Mouse (Mus musculus): ENCODE measurements around the gene Rdh8. TPM values are rescaled to one million over a fixed set of nuclear protein-coding genes. Genes with fewer than 3 reads are reported as not detected.
"Not testable (repeated sequence)": the region's sequence is repeated elsewhere in the genome, so short reads cannot be mapped to it uniquely, and the experiment has no call there.

Rdh8 gene
- total and polyA plus RNA-seq, 2 experiments from 2014 or later: not detected

DNA sequence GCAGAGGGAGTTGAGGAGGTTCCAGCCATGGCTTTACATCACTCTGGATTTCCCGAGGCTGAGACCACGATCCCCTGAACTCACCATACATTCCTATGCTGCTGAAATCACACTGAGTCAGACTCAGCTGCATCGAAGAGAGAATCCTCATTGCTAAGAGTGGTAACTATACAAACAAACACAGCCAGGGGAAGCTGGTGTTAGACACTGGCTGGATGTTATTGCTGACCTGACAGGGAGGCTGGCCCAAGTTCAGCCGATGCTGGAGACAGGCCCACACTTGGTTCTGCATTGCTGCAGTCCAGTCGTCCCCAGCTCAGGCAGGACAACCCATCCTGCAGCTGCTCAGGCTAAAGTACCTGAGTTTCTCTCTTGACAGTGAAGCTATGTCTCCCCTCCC, 7.5 kb downstream of the Rdh8 start:
- Histone ChIP-seq H3K9ac (replicated peaks; ENCODE audit: low read depth, low read length) (no peak overlapping the region), H3K27ac (ENCODE audit: low read depth) (no peak overlapping the region), H3K36me3 (replicated peaks; ENCODE audit: control insufficient read depth, insufficient read depth, low read length) (no peaks in the 10 kb centered on the region), H3K4me3 (ENCODE audit: low read depth, low read length) (no peak overlapping the region), H3K4me2 (ENCODE audit: low read depth, low read length) (no peak overlapping the region), H3K9me3 (replicated peaks; ENCODE audit: control insufficient read depth, low read length) (no peaks in the 10 kb centered on the region), H3K4me1 (ENCODE audit: control insufficient read depth, insufficient read depth) (no peaks in the 10 kb centered on the region), H3K27me3 (ENCODE audit: control insufficient read depth, insufficient read depth, low read length) (peaks cover 10% of the 10 kb centered on the region)
- 43% methylated on average over 5 of the region's 5 CpGs for WGBS
- TF ChIP-seq CTCF (IDR thresholded peaks at IDR 0.05; ENCODE audit: low read depth) (no peak), EP300 (IDR thresholded peaks at IDR 0.05; ENCODE audit: low read depth) (no peak)
- DNase-seq (ENCODE audit: low spot score) (no peak), ATAC-seq (ENCODE audit: insufficient read depth, low read depth) (no peak)

DNA sequence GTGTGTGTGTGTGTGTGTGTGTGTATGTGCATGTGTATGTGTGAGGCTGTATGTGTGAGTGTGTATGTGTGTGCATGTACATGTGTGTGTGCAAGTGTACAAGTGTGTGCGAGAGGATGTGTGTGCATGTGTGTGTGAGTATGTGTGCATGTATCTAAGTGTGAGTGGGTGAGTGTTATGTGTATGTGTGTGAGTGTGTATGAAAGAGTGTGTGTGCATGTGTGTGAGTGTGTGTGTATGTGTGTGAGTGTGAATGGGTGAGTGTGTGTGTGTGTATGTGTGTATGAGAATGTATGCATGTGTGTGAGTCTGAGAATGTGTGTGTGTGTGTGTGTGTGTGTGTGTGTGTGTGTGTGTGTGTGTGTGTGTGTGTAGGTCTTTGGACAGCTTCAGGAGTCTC, 9.8 kb downstream of the Rdh8 start:
- 100% methylated on average over 1 of the region's 1 CpGs for WGBS
- H3K4me2 ChIP-seq (ENCODE audit: low read depth, low read length): no peak overlapping the region
- DNase-seq (ENCODE audit: low spot score) (no peak), ATAC-seq (ENCODE audit: insufficient read depth, low read depth) (no peak)
- TF ChIP-seq EP300 (IDR thresholded peaks at IDR 0.05; ENCODE audit: low read depth): no peak
- no peak for TF ChIP-seq CTCF (IDR thresholded peaks at IDR 0.05; ENCODE audit: low read depth)
- no peak overlapping the region for H3K4me3 ChIP-seq (ENCODE audit: low read depth, low read length)
- no peaks in the 10 kb centered on the region for H3K36me3 ChIP-seq (replicated peaks; ENCODE audit: control insufficient read depth, insufficient read depth, low read length)
- no peaks in the 10 kb centered on the region for H3K9me3 ChIP-seq (replicated peaks; ENCODE audit: control insufficient read depth, low read length)
- H3K4me1 ChIP-seq (ENCODE audit: control insufficient read depth, insufficient read depth): no peaks in the 10 kb centered on the region
- H3K27ac ChIP-seq (ENCODE audit: low read depth): no peak overlapping the region
- H3K27me3 ChIP-seq (ENCODE audit: control insufficient read depth, insufficient read depth, low read length): peaks cover 10% of the 10 kb centered on the region
- no peak overlapping the region for H3K9ac ChIP-seq (replicated peaks; ENCODE audit: low read depth, low read length)

DNA sequence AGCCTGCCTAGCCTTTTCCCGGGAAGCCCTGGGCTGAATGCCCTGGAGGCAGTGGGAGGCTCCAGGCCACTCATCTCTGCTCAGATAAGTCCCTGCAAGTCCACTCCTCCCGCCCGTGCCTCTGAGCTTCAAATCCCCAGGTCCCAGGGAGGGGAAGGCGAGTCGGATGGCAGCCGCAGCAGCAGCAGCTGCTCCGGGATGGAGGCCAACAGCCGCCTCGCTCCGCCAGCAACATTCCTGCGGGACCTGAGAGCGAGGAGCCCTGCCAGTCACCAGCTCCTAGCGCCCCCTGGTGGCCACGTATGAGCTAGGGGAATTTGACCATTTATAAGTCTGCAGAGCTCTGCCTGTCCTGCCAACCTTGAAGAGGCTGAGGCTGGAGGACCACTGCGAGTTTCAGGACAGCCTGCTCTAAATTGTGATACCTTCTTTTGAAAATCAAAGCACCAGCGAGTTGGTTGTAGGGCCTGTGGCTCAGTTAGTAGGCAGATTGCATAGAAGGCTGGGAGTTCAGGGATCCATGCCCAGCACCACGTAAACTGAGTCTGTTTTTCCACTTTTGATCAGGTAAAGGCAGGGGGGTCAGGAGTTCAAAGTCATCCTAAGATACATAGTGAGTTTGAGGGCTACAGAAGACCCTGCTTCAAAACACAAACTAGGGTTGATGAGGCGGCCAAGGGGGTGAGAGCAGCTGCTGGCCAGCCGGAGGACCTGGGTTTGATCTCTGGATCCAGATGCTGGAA, 12.8 kb downstream of the Rdh8 start:
- H3K9ac ChIP-seq (replicated peaks; ENCODE audit: low read depth, low read length): no peak overlapping the region
- no peak overlapping the region for H3K4me2 ChIP-seq (ENCODE audit: low read depth, low read length)
- H3K27ac ChIP-seq (ENCODE audit: low read depth): no peak overlapping the region
- H3K27me3 ChIP-seq (ENCODE audit: control insufficient read depth, insufficient read depth, low read length): peaks cover 10% of the 10 kb centered on the region
- H3K4me3 ChIP-seq (ENCODE audit: low read depth, low read length): no peak overlapping the region
- peak; percentile 95 for DNase-seq (ENCODE audit: low spot score)
- H3K4me1 ChIP-seq (ENCODE audit: control insufficient read depth, insufficient read depth): no peaks in the 10 kb centered on the region
- no peaks in the 10 kb centered on the region for H3K9me3 ChIP-seq (replicated peaks; ENCODE audit: control insufficient read depth, low read length)
- peak; percentile 95 for ATAC-seq (ENCODE audit: insufficient read depth, low read depth)
- WGBS: 15% methylated on average over 19 of the region's 19 CpGs
- H3K36me3 ChIP-seq (replicated peaks; ENCODE audit: control insufficient read depth, insufficient read depth, low read length): no peaks in the 10 kb centered on the region
- TF ChIP-seq CTCF (IDR thresholded peaks at IDR 0.05; ENCODE audit: low read depth): peak; percentile 96
- TF ChIP-seq EP300 (IDR thresholded peaks at IDR 0.05; ENCODE audit: low read depth): no peak

DNA sequence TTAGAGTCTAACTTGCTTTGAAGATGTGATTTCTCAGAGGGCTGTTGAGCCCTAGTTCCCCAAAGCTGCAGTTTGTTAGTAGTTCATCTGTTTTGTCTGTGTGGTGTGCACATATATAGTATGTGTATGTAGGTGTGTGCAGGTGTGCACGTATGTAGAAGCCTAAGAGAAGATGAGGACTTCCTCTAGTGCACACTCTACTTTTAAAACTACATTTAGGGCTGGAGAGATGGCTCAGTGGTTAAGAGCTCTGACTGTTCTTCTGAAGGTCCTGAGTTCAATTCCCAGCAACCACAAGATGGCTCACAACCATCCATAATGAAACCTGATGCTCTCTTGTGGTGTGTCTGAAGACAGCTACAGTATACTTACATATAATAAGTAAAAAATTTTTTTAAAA, 16.6 kb downstream of the Rdh8 start:
- TF ChIP-seq EP300 (IDR thresholded peaks at IDR 0.05; ENCODE audit: low read depth) (no peak), CTCF (IDR thresholded peaks at IDR 0.05; ENCODE audit: low read depth) (no peak)
- Histone ChIP-seq H3K4me1 (ENCODE audit: control insufficient read depth, insufficient read depth) (no peaks in the 10 kb centered on the region), H3K9ac (replicated peaks; ENCODE audit: low read depth, low read length) (no peak overlapping the region), H3K9me3 (replicated peaks; ENCODE audit: control insufficient read depth, low read length) (no peaks in the 10 kb centered on the region), H3K27ac (ENCODE audit: low read depth) (no peak overlapping the region), H3K4me3 (ENCODE audit: low read depth, low read length) (no peak overlapping the region), H3K4me2 (ENCODE audit: low read depth, low read length) (no peak overlapping the region), H3K27me3 (ENCODE audit: control insufficient read depth, insufficient read depth, low read length) (peaks cover 2% of the 10 kb centered on the region), H3K36me3 (replicated peaks; ENCODE audit: control insufficient read depth, insufficient read depth, low read length) (no peaks in the 10 kb centered on the region)
- no peak for ATAC-seq (ENCODE audit: insufficient read depth, low read depth)
- DNase-seq (ENCODE audit: low spot score): no peak
- whole genome bisulfite sequencing: 79% methylated on average over 1 of the region's 1 CpGs

DNA sequence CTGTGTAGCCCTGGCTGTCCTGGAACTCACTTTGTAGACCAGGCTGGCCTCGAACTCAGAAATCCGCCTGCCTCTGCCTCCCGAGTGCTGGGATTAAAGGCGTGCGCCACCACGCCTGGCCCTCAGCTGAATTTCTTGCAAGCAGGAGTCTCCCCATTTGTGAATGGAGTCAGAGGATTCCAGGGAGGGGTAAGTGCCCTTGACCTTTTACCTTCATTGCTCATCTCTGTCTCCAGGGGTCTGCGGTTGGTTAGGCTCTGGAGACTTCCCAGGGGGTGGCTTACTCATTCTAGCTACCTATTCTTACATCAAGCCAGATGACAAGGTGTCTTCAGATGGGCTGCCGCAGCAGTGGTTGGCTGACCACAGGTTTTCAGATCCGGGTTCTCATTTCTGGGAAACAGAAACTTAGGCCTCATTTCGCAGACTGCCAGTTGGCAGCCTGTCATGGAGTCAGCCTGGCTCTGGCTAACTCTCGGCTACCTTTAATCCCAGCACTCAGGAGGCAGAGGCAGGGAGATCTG, 17.2 kb downstream of the Rdh8 start:
- not testable (repeated sequence) for H3K9ac ChIP-seq (replicated peaks; ENCODE audit: low read depth, low read length); H3K36me3 ChIP-seq (replicated peaks; ENCODE audit: control insufficient read depth, insufficient read depth, low read length); ATAC-seq (ENCODE audit: insufficient read depth, low read depth); DNase-seq (ENCODE audit: low spot score); H3K4me3 ChIP-seq (ENCODE audit: low read depth, low read length); H3K4me2 ChIP-seq (ENCODE audit: low read depth, low read length); H3K4me1 ChIP-seq (ENCODE audit: control insufficient read depth, insufficient read depth); H3K9me3 ChIP-seq (replicated peaks; ENCODE audit: control insufficient read depth, low read length); H3K27me3 ChIP-seq (ENCODE audit: control insufficient read depth, insufficient read depth, low read length); H3K27ac ChIP-seq (ENCODE audit: low read depth)
- 84% methylated on average over 10 of the region's 11 CpGs for WGBS

Measured in heart, postnatal 0 days (tissue).